Mouse (Mus musculus) limb, embryonic 15.5 days (tissue): ENCODE data around the gene Cyth2. TPM values are rescaled to one million over a fixed set of nuclear protein-coding genes. Genes with fewer than 3 reads are reported as not detected.

Source experiments
- polyA plus RNA-seq: library from polyadenylated mRNA; unstranded; fragments of >200 nt; fragmentation: Nextera tagmentation; extraction: Ambion mirVana; gene quantifications from 2 replicates; pipeline ENCODE4 v1.2.1, GENCODE M21; 2015

The Cyth2 gene
- polyA plus RNA-seq, 1 experiment from 2014 or later: 98.8 TPM

Other genes with a start within 250 kb of the Cyth2 start
- gene Bcat2, start 244.4 kb downstream of the Cyth2 start, polyA plus RNA-seq: 63.4 and 64.4 TPM in 2 replicates
- 0.58 and 0.93 TPM in 2 replicates for gene Fgf21, start 199.1 kb downstream of the Cyth2 start, polyA plus RNA-seq
- 2.9 and 3.3 TPM in 2 replicates for gene Fut1, start 197.3 kb downstream of the Cyth2 start, polyA plus RNA-seq
- gene Izumo1, start 192.8 kb downstream of the Cyth2 start, polyA plus RNA-seq: 0.14 and 0.27 TPM in 2 replicates
- 11.4 and 12.0 TPM in 2 replicates for gene Rasip1, start 187.1 kb downstream of the Cyth2 start, polyA plus RNA-seq
- gene Mamstr, start 174.6 kb downstream of the Cyth2 start, polyA plus RNA-seq: 21.9 and 36.8 TPM in 2 replicates
- 7.7 and 8.0 TPM in 2 replicates for gene Fut2, start 148.2 kb downstream of the Cyth2 start, polyA plus RNA-seq
- gene Ntn5, start 130.6 kb downstream of the Cyth2 start, polyA plus RNA-seq: 0.50 and 2.6 TPM in 2 replicates
- gene Sec1, start 120.2 kb downstream of the Cyth2 start, polyA plus RNA-seq: 0.56 and 0.97 TPM in 2 replicates
- 13.3 and 13.7 TPM in 2 replicates for gene Car11, start 114.7 kb downstream of the Cyth2 start, polyA plus RNA-seq
- gene Dbp, start 109.5 kb downstream of the Cyth2 start, polyA plus RNA-seq: 4.3 and 4.7 TPM in 2 replicates
- 942 and 1,034 TPM in 2 replicates for gene Rpl18, start 99.1 kb downstream of the Cyth2 start, polyA plus RNA-seq
- gene Sphk2, start 96.6 kb downstream of the Cyth2 start, polyA plus RNA-seq: 38.5 and 39.7 TPM in 2 replicates
- 0.76 and 0.78 TPM in 2 replicates for gene Fam83e, start 93.4 kb downstream of the Cyth2 start, polyA plus RNA-seq
- not detected in 2 replicates for gene Spaca4, start 88.8 kb downstream of the Cyth2 start, polyA plus RNA-seq
- gene Lmtk3, start 30.8 kb downstream of the Cyth2 start, polyA plus RNA-seq: 1.6 and 2.0 TPM in 2 replicates
- gene Sult2b1, start 29.9 kb downstream of the Cyth2 start, polyA plus RNA-seq: 82.1 and 91.0 TPM in 2 replicates
- gene Kcnj14, start 10.2 kb upstream of the Cyth2 start, polyA plus RNA-seq: 1.4 and 1.5 TPM in 2 replicates
- 56.3 and 59.3 TPM in 2 replicates for gene Grwd1, start 16.4 kb upstream of the Cyth2 start, polyA plus RNA-seq
- gene Kdelr1, start 58.2 kb upstream of the Cyth2 start, polyA plus RNA-seq: 79.4 and 97.8 TPM in 2 replicates
- 0.48 and 0.68 TPM in 2 replicates for gene Grin2d, start 63.8 kb upstream of the Cyth2 start, polyA plus RNA-seq
- gene Syngr4, start 82.1 kb upstream of the Cyth2 start, polyA plus RNA-seq: 0.49 and 0.86 TPM in 2 replicates
- gene Tmem143, start 82.4 kb upstream of the Cyth2 start, polyA plus RNA-seq: 4.4 and 5.5 TPM in 2 replicates
- 328 and 364 TPM in 2 replicates for gene Emp3, start 106.8 kb upstream of the Cyth2 start, polyA plus RNA-seq
- gene Ccdc114, start 109.5 kb upstream of the Cyth2 start, polyA plus RNA-seq: 3.5 and 3.6 TPM in 2 replicates
- gene Abcc6, start 215.7 kb upstream of the Cyth2 start, polyA plus RNA-seq: 0.29 and 0.35 TPM in 2 replicates
- gene Nomo1, start 219.1 kb upstream of the Cyth2 start, polyA plus RNA-seq: 32.4 and 35.3 TPM in 2 replicates